Mouse (Mus musculus): ENCODE measurements around the gene Gm21750.

- TF ChIP-seq SRF (IDR thresholded peaks at IDR 0.05; ENCODE audit: control insufficient read depth, insufficient read length, low read depth): no peak
- TF ChIP-seq POLR2A (IDR thresholded peaks at IDR 0.05; ENCODE audit: insufficient read length, low read depth): no peak
- TF ChIP-seq USF1 (IDR thresholded peaks at IDR 0.05; ENCODE audit: low read depth): no peak
- TF ChIP-seq E2F4 (IDR thresholded peaks at IDR 0.05; ENCODE audit: insufficient read depth): no peak
- TF ChIP-seq CEBPB (IDR thresholded peaks at IDR 0.05; ENCODE audit: insufficient read depth, poor library complexity, severe bottlenecking): no peak
- no peak for TF ChIP-seq MAX (IDR thresholded peaks at IDR 0.05; ENCODE audit: low read depth)
- no peak for TF ChIP-seq TCF12 (IDR thresholded peaks at IDR 0.05; ENCODE audit: insufficient read depth, poor library complexity, severe bottlenecking)
- TF ChIP-seq TCF3 (IDR thresholded peaks at IDR 0.05; ENCODE audit: insufficient read length, low read depth): no peak
- no peak for TF ChIP-seq POLR2AphosphoS2 (IDR thresholded peaks at IDR 0.05; ENCODE audit: insufficient read length, low read depth)
Measured at GRCm38 (mm10) chr14:73700256-73700655, 39.2 kb downstream of the Gm21750 start.

All from myocyte (in vitro differentiated cells).